Mouse (Mus musculus) thymus, postnatal 25 days (tissue): ENCODE results near the gene Mmp25.

Source experiments
- DNase-seq: peaks from one replicate; pipeline ENCODE4 v3.0.0; 2022

Mmp25 gene

GRCm38 (mm10) chr17:23644613-23645495 is at the start of gene Mmp25:
TSS of gene Mmp25 (minus strand) at chr17:23645277.
- no peak for DNase-seq

- no peak for DNase-seq
Observed at GRCm38 (mm10) chr17:23694491-23694890, 49.4 kb upstream of the Mmp25 start.

- no peak for DNase-seq
Observed at GRCm38 (mm10) chr17:23683856-23684672, 39.0 kb upstream of the Mmp25 start, which contains the start of gene Cldn9. TSS of gene Cldn9 (minus strand) at chr17:23684026.

GRCm38 (mm10) chr17:23683226-23683625 is 38.1 kb upstream of the Mmp25 start:
- DNase-seq: no peak

- no peak for DNase-seq
Observed at GRCm38 (mm10) chr17:23682530-23682929, 37.5 kb upstream of the Mmp25 start.

- DNase-seq: no peak
Observed at GRCm38 (mm10) chr17:23682092-23682491, 37.0 kb upstream of the Mmp25 start.

- no peak for DNase-seq
Observed at GRCm38 (mm10) chr17:23681086-23681485, 36.0 kb upstream of the Mmp25 start.

- DNase-seq: no peak
Observed at GRCm38 (mm10) chr17:23680336-23680735, 35.3 kb upstream of the Mmp25 start.

- DNase-seq: no peak
Observed at GRCm38 (mm10) chr17:23679127-23679835, 34.2 kb upstream of the Mmp25 start, which contains the start of gene Cldn6. TSS of gene Cldn6 (plus strand) at chr17:23679249.

GRCm38 (mm10) chr17:23677236-23677679 is 32.2 kb upstream of the Mmp25 start, which contains the start of gene Tnfrsf12a:
TSS of gene Tnfrsf12a (minus strand) at chr17:23677468.
- DNase-seq: peak; percentile 91

GRCm38 (mm10) chr17:23676473-23677031 is 31.5 kb upstream of the Mmp25 start:
- no peak for DNase-seq

GRCm38 (mm10) chr17:23675564-23676281 is 30.6 kb upstream of the Mmp25 start:
- DNase-seq: no peak

GRCm38 (mm10) chr17:23675127-23675526 is 30.1 kb upstream of the Mmp25 start:
- no peak for DNase-seq

- no peak for DNase-seq
Observed at GRCm38 (mm10) chr17:23674271-23674952, 29.3 kb upstream of the Mmp25 start.

GRCm38 (mm10) chr17:23673424-23674073 is 28.5 kb upstream of the Mmp25 start, which contains the start of the genes Hcfc1r1 and Thoc6:
TSS of gene Hcfc1r1 (plus strand) at chr17:23673596.
TSS of gene Thoc6 (minus strand) at chr17:23673882.
- peak; percentile 94 for DNase-seq

- DNase-seq: no peak
Observed at GRCm38 (mm10) chr17:23672761-23673160, 27.7 kb upstream of the Mmp25 start.

GRCm38 (mm10) chr17:23671519-23671918 is 26.4 kb upstream of the Mmp25 start:
- DNase-seq: no peak

- DNase-seq: no peak
Observed at GRCm38 (mm10) chr17:23670516-23671074, 25.5 kb upstream of the Mmp25 start.

- no peak for DNase-seq
Observed at GRCm38 (mm10) chr17:23665511-23665910, 20.4 kb upstream of the Mmp25 start.

GRCm38 (mm10) chr17:23664556-23665021 is 19.5 kb upstream of the Mmp25 start:
- DNase-seq: peak; percentile 25
